Mouse (Mus musculus): ENCODE results near the gene Tanc1.
A peak's percentile ranks its signal among the peaks of the same experiment; 100 is the strongest.

Tanc1 gene

DNA sequence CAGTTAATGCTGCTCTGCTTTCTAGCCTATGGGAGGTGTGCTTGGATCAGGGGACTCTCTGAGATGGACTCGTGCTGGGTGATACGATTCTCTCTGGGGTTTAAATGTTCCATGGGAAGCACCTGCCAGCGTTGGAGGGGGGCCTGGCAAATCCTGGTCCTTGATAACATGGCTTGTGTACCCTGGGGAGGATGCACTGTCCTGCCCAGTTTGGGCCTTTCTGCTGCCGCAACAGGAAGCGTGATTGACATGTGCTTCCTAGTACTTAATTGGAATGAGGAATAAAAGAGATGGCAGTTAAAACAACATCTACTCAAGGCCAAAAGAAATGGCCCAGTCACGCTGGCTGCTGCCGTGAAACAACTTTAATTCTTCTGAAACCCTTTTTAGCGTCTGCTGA lies 109.3 kb downstream of the Tanc1 start:
- no peak for DNase-seq

DNA sequence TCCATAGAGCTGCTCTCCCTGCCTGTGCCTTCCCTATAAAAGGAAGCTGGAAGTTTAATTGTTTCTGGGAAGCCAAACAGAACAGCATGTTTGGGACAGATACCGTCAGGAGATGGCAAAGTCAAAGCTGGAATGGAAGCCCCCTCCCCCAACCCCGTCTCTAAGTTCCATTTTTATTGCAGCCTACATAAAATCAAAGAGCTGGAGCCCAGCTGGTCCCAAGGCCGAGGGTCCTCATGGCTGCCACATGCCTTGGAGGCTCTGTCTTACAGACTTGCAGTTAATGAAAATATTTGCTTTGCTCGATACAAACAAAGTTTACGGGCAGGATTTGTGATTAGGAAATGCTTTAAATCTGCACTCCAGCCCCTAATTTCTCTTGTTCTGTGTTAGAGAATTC lies 109.9 kb downstream of the Tanc1 start:
- no peak for DNase-seq

DNA sequence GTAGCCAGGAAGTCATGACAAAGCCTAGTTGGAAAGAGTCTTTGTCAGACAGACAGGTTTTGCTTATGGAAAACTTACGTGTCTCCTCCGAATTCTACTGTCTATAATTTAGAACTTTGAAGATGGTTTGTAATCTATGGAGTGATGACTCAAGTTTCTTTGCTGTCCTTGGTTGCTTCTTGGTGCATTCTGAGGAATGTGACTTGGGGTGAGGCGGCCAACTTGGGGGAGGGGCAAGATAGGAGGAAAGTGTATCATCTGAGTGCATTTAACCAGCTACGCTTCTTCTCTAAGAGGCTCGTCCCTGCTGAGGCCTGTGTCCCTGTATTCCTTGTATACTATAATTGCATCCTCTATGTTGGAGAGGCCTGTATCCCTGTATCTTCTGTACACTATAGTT lies 111.5 kb downstream of the Tanc1 start:
- no peak for DNase-seq

DNA sequence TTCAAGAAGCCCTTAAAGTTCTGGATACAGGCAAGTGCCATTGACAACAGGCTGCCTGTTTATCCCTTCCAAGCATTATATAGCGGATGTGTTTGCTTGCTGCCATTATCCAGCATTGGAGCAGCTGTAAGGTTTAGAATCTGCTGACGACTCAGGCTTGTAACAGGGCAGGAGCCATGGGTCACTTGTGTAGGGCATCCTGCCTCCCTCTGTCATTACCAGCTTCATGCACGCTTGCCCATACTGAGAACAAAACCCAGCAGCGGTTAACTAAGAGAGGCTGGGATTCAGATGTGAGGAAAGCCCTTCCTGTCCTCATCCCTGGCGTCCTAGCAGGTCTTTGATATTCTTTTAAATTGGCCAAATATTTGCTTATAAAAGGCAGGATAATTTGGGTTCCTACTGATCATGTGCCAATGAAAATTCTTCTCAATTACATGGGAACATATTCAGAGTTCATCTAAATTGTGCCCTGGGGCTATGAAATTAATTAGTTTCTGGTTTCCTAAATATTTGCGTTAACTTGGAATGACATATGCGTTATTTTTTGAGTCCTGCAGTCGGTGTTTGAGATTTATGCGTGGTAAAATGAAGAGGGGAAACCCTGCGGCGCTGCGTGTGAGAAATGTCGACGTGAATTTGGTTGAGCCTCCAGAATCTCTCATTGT lies 113.8 kb downstream of the Tanc1 start:
- no peak for DNase-seq

- no peak for DNase-seq
Measured at GRCm38 (mm10) chr2:59731831-59732230, 120.0 kb downstream of the Tanc1 start.

GRCm38 (mm10) chr2:59733410-59733809 lies 121.6 kb downstream of the Tanc1 start:
- no peak for DNase-seq

DNA sequence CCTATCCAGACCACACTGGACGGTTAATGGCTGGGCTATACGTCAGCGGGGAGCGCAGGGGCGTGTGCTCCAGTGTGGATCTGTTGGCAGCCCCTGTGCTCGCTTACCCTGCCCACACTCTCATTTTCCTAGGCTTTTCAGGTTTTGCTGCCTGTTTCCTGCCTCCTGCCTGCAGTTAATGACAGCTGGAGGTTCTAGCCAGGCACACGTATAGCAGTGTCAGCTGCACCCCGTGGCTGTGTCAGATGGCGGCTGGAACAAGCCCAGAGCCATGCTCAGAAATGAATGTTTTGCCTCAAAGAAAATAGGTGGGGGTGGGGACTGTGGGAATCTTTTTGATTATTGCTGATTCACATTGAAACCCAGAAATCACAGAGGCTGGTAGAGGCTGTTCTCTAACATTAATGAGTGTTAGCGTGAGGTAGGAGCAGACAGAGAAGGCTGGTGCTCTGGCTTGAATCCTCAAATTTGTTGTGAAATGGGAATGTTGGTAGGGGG lies 124.6 kb downstream of the Tanc1 start:
- peak; percentile 83 to 88 for DNase-seq

- DNase-seq: peak in 1 of 2 experiments; percentile 20
Measured at GRCm38 (mm10) chr2:59737368-59737767, 125.5 kb downstream of the Tanc1 start.

- no peak for DNase-seq
Measured at GRCm38 (mm10) chr2:59738356-59738755, 126.5 kb downstream of the Tanc1 start.

GRCm38 (mm10) chr2:59739036-59739435 lies 127.2 kb downstream of the Tanc1 start:
- no peak for DNase-seq

GRCm38 (mm10) chr2:59742500-59743116 lies 130.8 kb downstream of the Tanc1 start:
- no peak for DNase-seq

DNA sequence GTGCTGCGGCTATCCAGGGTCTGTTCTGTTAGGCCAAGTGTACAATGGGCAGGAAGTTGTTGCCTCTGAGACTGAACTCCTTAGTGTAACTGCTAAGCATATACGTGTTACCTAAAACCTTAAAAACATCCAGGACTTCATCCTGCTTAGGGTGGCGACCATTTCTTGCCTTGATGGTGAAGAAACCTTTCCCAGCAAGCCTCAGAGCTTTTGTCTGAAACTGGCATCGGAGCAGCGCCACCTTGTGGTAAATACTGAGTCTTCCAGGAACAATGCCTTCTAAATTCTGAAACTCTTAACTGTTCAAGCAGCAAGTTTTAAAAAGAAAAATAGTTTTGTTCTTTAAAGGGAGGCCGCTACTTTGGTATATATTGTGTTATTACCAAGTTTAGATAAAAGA lies 133.6 kb downstream of the Tanc1 start:
- peak; percentile 66 to 78 for DNase-seq

DNA sequence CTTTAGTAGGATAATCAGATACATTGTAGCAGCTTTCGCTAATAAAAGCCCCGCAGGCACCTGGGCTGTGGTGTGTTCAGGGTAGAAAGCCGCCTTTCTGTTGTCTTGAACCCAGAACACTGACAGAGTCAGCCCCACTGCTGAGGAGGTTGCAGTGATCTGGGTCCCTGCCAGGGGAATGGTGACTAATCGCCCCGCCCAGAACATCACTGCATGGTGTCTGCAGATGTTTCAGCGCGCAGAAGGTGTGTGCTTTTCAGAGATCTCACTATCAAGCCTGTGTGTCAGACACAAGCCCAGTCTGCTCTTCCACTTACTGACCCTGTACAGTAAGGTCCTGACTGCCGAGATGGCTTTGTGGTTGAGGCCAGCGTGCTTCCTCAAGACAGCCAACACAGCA lies 134.2 kb downstream of the Tanc1 start:
- peak; percentile 50 to 59 for DNase-seq

GRCm38 (mm10) chr2:59747757-59748156 lies 135.9 kb downstream of the Tanc1 start:
- DNase-seq: no peak

- no peak for DNase-seq
Measured at GRCm38 (mm10) chr2:59749371-59749770, 137.5 kb downstream of the Tanc1 start.

GRCm38 (mm10) chr2:59751172-59751571 lies 139.3 kb downstream of the Tanc1 start:
- DNase-seq: no peak

GRCm38 (mm10) chr2:59752148-59752547 lies 140.3 kb downstream of the Tanc1 start:
- no peak for DNase-seq

DNA sequence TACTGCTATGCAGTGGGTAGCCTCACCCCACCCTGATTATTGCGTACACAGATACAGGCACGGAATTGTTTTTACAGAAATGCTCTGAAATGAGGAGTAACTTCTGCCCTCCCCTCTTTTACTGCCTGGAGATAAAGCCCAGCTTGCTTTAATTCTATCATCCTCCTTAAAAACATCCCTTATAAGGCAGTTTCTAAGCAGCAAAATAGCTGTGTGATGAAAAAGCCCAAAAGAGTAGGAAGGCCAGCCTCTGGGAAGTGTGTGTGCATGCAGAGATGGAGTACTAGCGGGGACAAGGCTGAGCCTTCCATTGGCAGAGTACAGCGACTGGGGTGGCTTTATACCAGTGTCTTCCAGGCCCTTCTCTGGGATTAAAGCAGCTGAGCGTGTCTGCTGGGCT lies 140.9 kb downstream of the Tanc1 start:
- DNase-seq: no peak

GRCm38 (mm10) chr2:59756137-59756753 lies 144.4 kb downstream of the Tanc1 start:
- no peak for DNase-seq

DNA sequence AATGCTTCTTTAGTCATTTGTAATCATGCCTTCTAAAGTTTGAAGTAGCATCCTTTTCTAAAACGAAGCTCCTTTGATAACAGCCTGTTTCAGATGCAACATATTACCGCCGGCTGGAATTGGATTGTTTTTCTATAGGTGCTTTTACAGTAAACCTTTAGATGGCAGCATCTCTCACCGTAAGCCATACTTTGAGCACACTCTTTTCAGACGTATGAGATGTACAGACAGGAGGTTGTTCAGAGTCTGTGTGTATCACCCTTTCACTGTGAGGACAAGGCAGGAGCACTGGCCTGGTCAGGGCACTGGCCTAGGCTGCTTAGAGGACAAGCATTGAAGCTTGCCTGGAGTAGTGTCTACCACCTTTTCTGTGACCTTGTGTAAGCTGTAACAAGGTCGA lies 145.2 kb downstream of the Tanc1 start:
- no peak for DNase-seq

DNA sequence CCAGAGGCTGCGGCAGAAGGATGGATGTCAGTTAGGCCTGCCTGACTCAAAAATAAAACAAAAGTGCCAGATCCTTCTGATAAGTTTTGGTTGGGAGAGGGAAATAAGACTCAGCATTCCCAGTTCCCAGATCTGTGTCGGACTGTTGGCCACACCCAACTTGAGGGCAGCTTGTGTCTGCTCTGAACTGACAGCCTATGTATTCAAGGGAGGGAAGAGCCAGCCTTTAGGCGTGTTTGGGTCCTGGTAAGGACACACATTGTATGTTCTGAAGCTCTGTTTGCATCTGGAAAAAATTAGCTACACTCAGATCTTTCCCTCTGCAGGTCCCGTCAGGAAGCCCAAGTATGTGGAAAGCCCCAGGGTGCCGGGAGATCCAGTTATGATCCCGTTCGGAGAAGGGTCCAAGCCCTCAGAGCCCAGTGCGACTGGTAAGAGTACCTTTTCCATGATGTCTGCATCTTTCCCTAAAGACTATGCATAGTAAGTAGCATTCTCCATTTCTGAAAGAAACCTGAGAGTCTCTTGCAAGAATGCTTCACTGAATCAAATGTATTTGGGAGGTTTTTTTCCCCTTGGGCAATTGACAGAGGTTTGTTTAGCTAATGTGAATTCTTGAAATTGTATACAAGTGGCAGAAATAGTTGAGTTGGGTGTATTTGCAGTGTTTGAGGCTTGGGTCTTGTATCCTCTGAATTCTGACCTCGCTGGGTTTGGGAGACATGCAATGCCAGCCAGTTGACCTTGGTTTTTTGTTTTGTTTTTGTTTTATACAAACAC lies 146.5 kb downstream of the Tanc1 start:
- DNase-seq: no peak

- DNase-seq: no peak
Measured at GRCm38 (mm10) chr2:59760731-59761130, 148.9 kb downstream of the Tanc1 start.

DNA sequence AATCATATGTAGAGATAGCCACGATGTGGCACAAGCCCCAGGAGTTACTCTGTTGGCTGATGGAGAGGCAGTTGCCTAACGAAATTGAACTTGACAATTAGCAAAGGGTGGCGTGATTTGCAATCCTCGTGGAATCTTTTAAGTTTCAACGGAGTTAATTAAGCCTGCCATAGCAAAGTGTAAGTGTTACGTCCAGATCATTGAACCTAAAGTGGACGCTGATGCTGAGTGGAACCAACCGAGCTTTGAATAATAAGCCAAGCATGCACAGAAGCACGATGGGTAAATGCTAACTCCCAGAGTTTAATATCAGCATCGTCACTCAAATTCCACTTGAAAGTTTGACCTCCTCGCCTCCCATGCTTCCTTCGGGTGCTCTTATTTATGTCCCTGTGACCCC lies 149.3 kb downstream of the Tanc1 start:
- no peak for DNase-seq

Data from cerebellum, adult 18-20 months (tissue).